Mouse (Mus musculus) thymus, adult 2 months (tissue): ENCODE measurements around the gene Olfr370. TPM values are rescaled to one million over a fixed set of nuclear protein-coding genes. Genes with fewer than 3 reads are reported as not detected.
A peak's percentile ranks its signal among the peaks of the same experiment; 100 is the strongest.

ENCODE experiments used
- DNase-seq: peaks from one replicate; pipeline ENCODE4 v3.0.0; 2021
- H3K27ac ChIP-seq: fragments of 200-500 bp; 2 replicates; pipeline ENCODE4 v1.5.1; 2012; ENCODE audit warnings: low read length, control low read depth; ENCODE audit not compliant: control insufficient read depth, insufficient read depth
- H3K27me3 ChIP-seq: fragments of 200-500 bp; 2 replicates; pipeline ENCODE4 v1.6.1; 2012; ENCODE audit warnings: mild to moderate bottlenecking, low read length, moderate library complexity, mixed read lengths; ENCODE audit not compliant: control insufficient read depth, insufficient read depth
- H3K36me3 ChIP-seq: fragments of 200-500 bp; 2 replicates; pipeline ENCODE4 v1.6.1; 2012; ENCODE audit warnings: mild to moderate bottlenecking, low read length, moderate library complexity; ENCODE audit not compliant: control insufficient read depth, insufficient read depth
- H3K4me1 ChIP-seq: fragments of 200-500 bp; replicated peaks from 2 replicates; pipeline ENCODE4 v1.6.1; 2012; ENCODE audit warnings: low read length; ENCODE audit not compliant: control insufficient read depth, insufficient read depth
- H3K4me3 ChIP-seq: fragments of 200-500 bp; 2 replicates; pipeline ENCODE4 v1.5.1; 2012; ENCODE audit warnings: mild to moderate bottlenecking, low read length, control low read depth, moderate library complexity; ENCODE audit not compliant: control insufficient read depth, insufficient read depth
- CTCF ChIP-seq: fragments of 200-500 bp; IDR thresholded peaks from 2 replicates; pipeline ENCODE4 v1.5.1; 2012; ENCODE audit warnings: mild to moderate bottlenecking, control low read depth, low read length, moderate library complexity, borderline replicate concordance; ENCODE audit not compliant: control insufficient read depth, poor library complexity, insufficient read depth; ENCODE audit errors: extremely low read depth
- POLR2A ChIP-seq: fragments of 200-500 bp; IDR thresholded peaks from 2 replicates; pipeline ENCODE4 v1.6.1; 2012; ENCODE audit warnings: mild to moderate bottlenecking, low read length, control low read depth, moderate library complexity; ENCODE audit not compliant: control insufficient read depth, poor library complexity, insufficient read depth; ENCODE audit errors: extremely low read depth
- WGBS: fragments of 180-500 bp; shearing (Covaris S2); methylation state at CpG from one replicate; pipeline ENCODE4 v1.1.7; 2018; 5-methylcytosine and 5-hydroxymethylcytosine counted together
- polyA plus RNA-seq: library from polyadenylated mRNA; depleted of rRNA; stranded (reverse); fragments of >200 nt; gene quantifications from 2 replicates; pipeline ENCODE4 v1.2.3, GENCODE M21; 2012

Gene Olfr370
- polyA plus RNA-seq, 1 experiment, result not detected

DNA sequence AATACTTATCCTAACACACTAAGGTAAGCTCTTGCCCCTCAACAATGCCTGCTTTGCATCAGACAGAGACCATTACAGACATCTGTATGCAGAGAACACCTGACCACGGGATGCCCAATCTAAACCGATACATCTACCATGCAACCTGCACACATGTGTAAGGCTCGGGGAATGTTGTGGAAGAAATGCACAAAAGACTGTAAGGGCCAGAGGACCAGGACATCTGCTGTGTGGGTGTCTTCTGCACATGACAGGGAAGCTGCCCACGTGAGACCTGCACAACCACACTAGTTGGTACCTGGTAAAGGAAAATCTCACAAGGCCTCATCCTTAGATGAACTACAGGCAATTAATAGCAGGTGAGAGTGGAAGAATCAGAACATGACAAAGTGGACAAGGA, 27.7 kb downstream of the Olfr370 start:
- no peaks in the 10 kb centered on the region for H3K27me3 ChIP-seq
- WGBS, result 79% methylated on average over 4 of the region's 4 CpGs
- H3K27ac ChIP-seq, result no peak overlapping the region
- TF ChIP-seq POLR2A (no peak), CTCF (no peak)
- DNase-seq, result no peak
- no peaks in the 10 kb centered on the region for H3K36me3 ChIP-seq
- no peak overlapping the region for H3K4me3 ChIP-seq
- H3K4me1 ChIP-seq, result peaks cover 11% of the 10 kb centered on the region

GRCm38 (mm10) chr8:83565731-83566375, 30.3 kb downstream of the Olfr370 start:
- peak; percentile 44 for DNase-seq
- 87% methylated on average over 9 of the region's 9 CpGs for WGBS
- Histone ChIP-seq H3K4me1 (peaks cover 13% of the 10 kb centered on the region), H3K27ac (no peak overlapping the region), H3K27me3 (no peaks in the 10 kb centered on the region), H3K4me3 (no peak overlapping the region), H3K36me3 (no peaks in the 10 kb centered on the region)
- TF ChIP-seq CTCF (no peak), POLR2A (no peak)

DNA sequence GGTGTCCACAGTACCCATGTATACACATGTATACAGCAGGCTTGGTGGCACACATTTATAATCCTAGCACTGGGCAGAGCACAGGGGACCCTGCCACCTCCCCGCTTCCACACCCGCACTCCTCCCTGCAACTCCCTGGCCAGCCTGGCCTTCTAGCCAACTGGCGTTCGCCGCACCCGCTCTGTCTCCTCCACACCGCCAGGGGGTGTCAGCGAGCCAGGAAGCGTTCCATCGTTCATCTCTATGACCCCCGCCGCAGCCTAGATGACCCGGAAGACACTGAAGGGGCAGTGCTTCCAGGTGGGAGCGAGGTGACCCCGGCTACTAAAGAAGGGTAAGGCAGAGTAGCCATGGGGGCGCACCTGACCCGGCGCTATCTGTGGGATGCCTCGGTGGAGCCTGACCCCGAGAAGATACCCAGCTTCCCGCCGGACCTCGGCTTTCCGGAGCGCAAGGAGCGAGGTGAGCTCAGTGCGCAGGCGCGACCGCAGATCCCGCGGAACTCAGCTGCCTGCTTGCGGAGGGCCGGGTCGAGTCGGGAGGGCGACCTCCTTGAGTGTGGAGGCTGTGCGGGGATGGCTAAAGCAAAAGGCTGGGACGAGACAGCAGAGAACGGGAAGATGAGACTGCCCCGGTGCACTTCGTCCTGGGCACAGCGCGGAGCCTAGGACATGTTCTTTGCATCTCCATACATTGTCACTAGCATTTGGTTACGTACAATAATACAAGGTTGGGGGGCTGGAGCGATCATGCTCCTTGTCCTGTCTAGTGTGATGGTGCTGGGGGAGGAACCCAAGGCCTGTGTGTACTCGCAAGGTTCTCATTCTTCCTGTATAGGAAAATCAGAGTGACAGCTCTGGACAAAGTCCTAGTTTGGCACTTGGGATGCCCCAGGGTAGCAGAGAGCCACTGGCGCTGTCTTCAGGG, 31.2 kb downstream of the Olfr370 start, which contains the start of gene Ndufb7:
TSS of gene Ndufb7 (plus strand) at position 203 of the 927 bp plus-strand sequence.
- peak within 1 kb of the TSS; percentile 48 for H3K27ac ChIP-seq
- H3K4me1 ChIP-seq, result peaks cover 13% of the 10 kb centered on the region
- peak within 1 kb of the TSS; percentile 98 for H3K4me3 ChIP-seq
- WGBS, result 1% methylated on average over 48 of the region's 48 CpGs
- H3K27me3 ChIP-seq, result no peaks in the 10 kb centered on the region
- H3K36me3 ChIP-seq, result peaks cover 4% of the 10 kb centered on the region
- TF ChIP-seq CTCF (peak; percentile 94), POLR2A (peak; percentile 78)
- peak; percentile 96 for DNase-seq

GRCm38 (mm10) chr8:83567668-83568067, 32.1 kb downstream of the Olfr370 start:
- no peak overlapping the region for H3K27ac ChIP-seq
- H3K4me3 ChIP-seq, result no peak overlapping the region

DNA sequence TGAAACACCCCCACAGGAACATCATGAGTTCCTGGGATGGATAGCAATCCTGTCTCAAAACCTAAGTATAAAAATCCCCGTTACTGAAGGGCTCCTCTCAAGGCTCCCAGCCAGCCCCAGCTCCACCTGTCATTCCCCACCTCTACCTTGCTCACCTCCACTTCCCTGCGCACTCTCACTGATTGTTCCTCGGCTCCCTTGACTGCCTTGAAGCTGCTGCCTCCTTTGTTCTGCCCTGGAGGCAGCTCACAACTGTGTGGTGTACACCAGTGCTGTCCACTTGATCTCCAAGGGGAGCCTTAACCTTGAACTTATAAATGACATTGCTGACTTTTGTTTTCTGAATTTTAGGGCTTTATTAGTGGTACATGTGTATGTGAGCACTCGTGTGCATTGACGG, 32.5 kb downstream of the Olfr370 start:
- peaks cover 26% of the 10 kb centered on the region for H3K4me1 ChIP-seq
- no peak overlapping the region for H3K4me3 ChIP-seq
- DNase-seq, result no peak
- WGBS, result 88% methylated on average over 5 of the region's 5 CpGs
- peaks cover 8% of the 10 kb centered on the region for H3K36me3 ChIP-seq
- TF ChIP-seq CTCF, result no peak
- no peak for TF ChIP-seq POLR2A
- no peak overlapping the region for H3K27ac ChIP-seq
- H3K27me3 ChIP-seq, result no peaks in the 10 kb centered on the region

More at GRCm38 (mm10) chr8:83567668-83568067, 32.1 kb downstream of the Olfr370 start:
- Histone ChIP-seq H3K36me3 (peaks cover 8% of the 10 kb centered on the region), H3K4me1 (peaks cover 22% of the 10 kb centered on the region), H3K27me3 (no peaks in the 10 kb centered on the region)
- 79% methylated on average over 3 of the region's 3 CpGs for WGBS
- no peak for DNase-seq
- no peak for TF ChIP-seq POLR2A
- no peak for TF ChIP-seq CTCF

- peaks cover 8% of the 10 kb centered on the region for H3K36me3 ChIP-seq
- WGBS, result 87% methylated on average over 5 of the region's 5 CpGs
- TF ChIP-seq CTCF (no peak), POLR2A (no peak)
- no peak for DNase-seq
- no peak overlapping the region for H3K27ac ChIP-seq
- no peaks in the 10 kb centered on the region for H3K27me3 ChIP-seq
- H3K4me1 ChIP-seq, result peaks cover 32% of the 10 kb centered on the region
- H3K4me3 ChIP-seq, result no peak overlapping the region
Observed at GRCm38 (mm10) chr8:83568755-83569154, 33.2 kb downstream of the Olfr370 start.
